Mouse (Mus musculus) G1E (cell line): ENCODE measurements around the gene Cstad. TPM values are rescaled to one million over a fixed set of nuclear protein-coding genes. Genes with fewer than 3 reads are reported as not detected.

ENCODE experiments used
- ATAC-seq: 2 replicates; pipeline ENCODE4 v1.8.0; 2016; ENCODE audit warnings: mild to moderate bottlenecking; ENCODE audit not compliant: insufficient number of reproducible peaks, poor library complexity, low FRiP score, severe bottlenecking; ENCODE audit errors: extremely low read depth
- DNase-seq: peaks from one replicate; pipeline ENCODE4 v3.0.0; 2012; ENCODE audit warnings: low spot score
- H3K27me3 ChIP-seq: 2 replicates; pipeline ENCODE4 v1.6.1; 2012; ENCODE audit warnings: mild to moderate bottlenecking, low read length, inconsistent platforms; ENCODE audit not compliant: insufficient read depth
- H3K36me3 ChIP-seq: replicated peaks from 2 replicates; pipeline ENCODE3; 2012; ENCODE audit warnings: mild to moderate bottlenecking, inconsistent platforms
- H3K4me1 ChIP-seq: 2 replicates; pipeline ENCODE4 v1.6.1; 2012; ENCODE audit warnings: low read depth, low read length, inconsistent platforms, mixed read lengths; ENCODE audit not compliant: insufficient read depth
- H3K4me3 ChIP-seq: 2 replicates; pipeline ENCODE4 v1.5.1; 2012; ENCODE audit warnings: low read depth, mild to moderate bottlenecking, inconsistent platforms, low read length, moderate library complexity, mixed read lengths
- H3K9me3 ChIP-seq: replicated peaks from 2 replicates; pipeline ENCODE4 v1.6.1; 2012; ENCODE audit warnings: inconsistent platforms
- CTCF ChIP-seq: IDR thresholded peaks from 2 replicates; pipeline ENCODE4 v1.5.1; 2012; ENCODE audit warnings: low read depth, low read length, inconsistent platforms, mixed read lengths
- GATA1 ChIP-seq: IDR thresholded peaks from 2 replicates; pipeline ENCODE4 v1.6.1; 2012; ENCODE audit warnings: borderline replicate concordance, low read length, inconsistent platforms, mixed read lengths
- GATA2 ChIP-seq: IDR thresholded peaks from 2 replicates; pipeline ENCODE4 v1.6.1; 2012; ENCODE audit warnings: low read depth, low read length, inconsistent platforms, borderline replicate concordance
- POLR2AphosphoS5 ChIP-seq: IDR thresholded peaks from 2 replicates; pipeline ENCODE4 v1.6.1; 2012; ENCODE audit warnings: low read depth, low read length, inconsistent platforms; ENCODE audit not compliant: insufficient replicate concordance
- TAL1 ChIP-seq: conservative IDR thresholded peaks from 2 replicates; pipeline ENCODE4 v1.6.1; 2012; ENCODE audit warnings: low read depth, low read length, inconsistent platforms, mixed read lengths
- polyA plus RNA-seq: library from polyadenylated mRNA; stranded (reverse); fragments of >175 nt; gene quantifications from 2 replicates; pipeline ENCODE4 v1.2.3, GENCODE M21; 2012
- total RNA-seq, 2 experiments: library from RNA; stranded (forward) in 1 of 2; stranded (reverse) in 1 of 2; fragments of 200-1000 nt in 1 of 2; fragments of >200 nt in 1 of 2; fragmentation: Nextera tagmentation in 1 of 2; gene quantifications; 2 replicates each; pipeline ENCODE4 v1.2.3; 2014 to 2017

Gene Cstad
- total and polyA plus RNA-seq, 3 experiments = 1.6 TPM; not detected in 2

DNA sequence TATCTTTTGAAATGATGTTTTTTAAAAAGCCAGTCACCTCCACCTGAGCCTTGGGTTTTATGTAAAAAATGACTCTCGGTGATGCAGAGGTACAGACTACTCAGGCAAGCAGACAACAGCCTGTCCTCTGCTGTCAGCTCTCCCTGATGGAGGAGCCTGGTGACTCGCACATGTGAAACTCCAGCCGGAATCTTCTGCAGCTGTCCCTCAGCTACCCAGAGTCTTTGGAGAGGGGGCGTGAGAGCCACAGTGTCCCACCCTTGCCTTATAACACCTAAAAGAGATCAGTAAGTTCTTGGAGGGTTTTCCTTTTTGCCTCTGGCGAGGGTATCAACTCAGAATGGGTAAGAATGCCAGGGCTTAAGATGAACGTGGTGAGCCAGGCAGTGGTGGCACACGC lies 48.6 kb downstream of the Cstad start:
- ATAC-seq (no peak), DNase-seq (no peak)
- no peak overlapping the region for H3K4me3 ChIP-seq
- H3K27me3 ChIP-seq = peaks cover 44% of the 10 kb centered on the region
- TF ChIP-seq POLR2AphosphoS5 = no peak
- TF ChIP-seq TAL1 = no peak
- no peak for TF ChIP-seq GATA1
- TF ChIP-seq CTCF = no peak
- TF ChIP-seq GATA2 = no peak
- no peaks in the 10 kb centered on the region for H3K36me3 ChIP-seq
- no peaks in the 10 kb centered on the region for H3K4me1 ChIP-seq
- no peaks in the 10 kb centered on the region for H3K9me3 ChIP-seq

DNA sequence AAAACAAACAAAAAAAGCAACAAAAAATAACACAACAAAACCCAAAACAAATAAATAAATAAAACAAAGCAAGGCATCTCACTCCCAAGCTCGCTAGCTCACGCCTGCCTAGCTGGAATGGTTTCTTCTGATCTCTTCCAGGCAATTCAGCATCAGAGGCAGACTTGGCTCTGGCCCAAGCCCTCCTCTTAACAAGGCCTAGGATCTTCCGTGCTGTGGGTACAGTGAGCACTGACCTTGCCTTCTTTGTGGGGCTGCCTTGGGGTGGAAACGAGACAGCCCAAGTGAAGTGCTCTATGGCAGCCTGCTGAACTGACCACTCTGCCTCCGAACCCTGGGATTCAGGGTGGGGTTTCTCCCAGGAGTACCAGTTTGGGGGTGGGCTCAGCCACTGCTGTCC lies 52.0 kb downstream of the Cstad start:
- Histone ChIP-seq H3K27me3 (peaks cover 51% of the 10 kb centered on the region), H3K9me3 (no peaks in the 10 kb centered on the region), H3K4me3 (no peak overlapping the region), H3K36me3 (no peaks in the 10 kb centered on the region), H3K4me1 (no peaks in the 10 kb centered on the region)
- no peak for DNase-seq
- no peak for ATAC-seq
- no peak for TF ChIP-seq GATA1
- no peak for TF ChIP-seq CTCF
- no peak for TF ChIP-seq POLR2AphosphoS5
- no peak for TF ChIP-seq GATA2
- no peak for TF ChIP-seq TAL1

DNA sequence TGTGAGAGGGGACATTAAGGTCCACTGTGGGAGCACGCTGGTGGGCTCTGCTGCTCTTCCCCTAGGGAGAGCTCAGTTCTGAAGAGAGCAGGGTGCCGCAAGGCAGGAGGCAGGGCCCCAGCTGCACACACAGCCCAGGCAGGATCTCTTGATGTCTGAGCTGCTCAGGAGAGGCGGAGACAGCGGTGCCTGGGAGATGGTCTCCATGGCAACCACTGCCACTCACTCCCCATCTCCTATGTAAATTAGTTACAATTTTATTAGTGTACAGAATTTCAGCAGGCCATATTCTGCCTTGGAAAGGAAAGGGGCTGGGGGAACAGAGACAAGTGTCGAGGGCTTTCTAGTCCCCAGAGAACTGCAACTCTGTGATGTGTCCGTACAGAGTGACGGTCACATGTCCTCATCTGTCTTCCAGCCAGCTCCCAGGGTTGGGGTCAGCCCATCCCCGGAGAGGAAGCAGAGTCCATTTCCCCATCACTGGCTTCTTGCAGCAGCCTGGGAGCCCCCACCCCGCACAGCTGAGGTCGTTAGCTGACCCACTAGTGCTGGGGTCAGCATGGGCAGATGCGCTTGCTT lies 52.6 kb downstream of the Cstad start:
- H3K9me3 ChIP-seq = no peaks in the 10 kb centered on the region
- ATAC-seq (no peak), DNase-seq (no peak)
- TF ChIP-seq CTCF (no peak), GATA1 (no peak), POLR2AphosphoS5 (no peak), TAL1 (no peak), GATA2 (no peak)
- no peaks in the 10 kb centered on the region for H3K36me3 ChIP-seq
- H3K27me3 ChIP-seq = peaks cover 48% of the 10 kb centered on the region
- no peaks in the 10 kb centered on the region for H3K4me1 ChIP-seq
- no peak overlapping the region for H3K4me3 ChIP-seq

DNA sequence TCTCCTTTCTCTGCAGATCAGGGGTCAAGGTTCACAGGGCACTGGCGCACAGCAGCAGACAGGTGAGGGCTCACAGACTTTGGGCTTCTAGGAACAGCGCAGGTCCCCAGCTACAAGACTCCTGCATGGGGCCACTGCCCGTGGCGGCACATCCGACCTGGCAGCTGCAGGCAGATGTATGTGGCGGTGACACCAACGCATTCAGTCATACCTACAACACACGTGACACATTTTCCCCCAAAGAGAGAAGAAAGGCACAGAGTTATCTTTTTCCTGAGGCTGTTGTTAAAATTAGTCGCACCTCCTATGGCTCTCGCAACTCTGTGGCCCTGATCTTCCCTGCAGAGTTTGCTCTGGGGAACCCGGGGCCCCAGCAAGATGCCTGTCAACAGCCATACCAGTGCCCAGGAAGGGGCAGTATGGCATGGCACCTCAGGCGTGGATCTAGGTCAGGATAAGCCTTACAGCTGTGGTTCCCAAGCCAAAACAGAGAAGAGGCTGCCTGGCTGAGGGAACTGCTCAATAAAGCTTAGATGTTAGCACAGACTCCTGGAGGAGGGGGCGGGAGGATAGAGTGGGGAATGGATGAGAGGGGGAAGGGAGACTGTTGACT lies 53.1 kb downstream of the Cstad start:
- DNase-seq = no peak
- H3K4me1 ChIP-seq = no peaks in the 10 kb centered on the region
- ATAC-seq = no peak

DNA sequence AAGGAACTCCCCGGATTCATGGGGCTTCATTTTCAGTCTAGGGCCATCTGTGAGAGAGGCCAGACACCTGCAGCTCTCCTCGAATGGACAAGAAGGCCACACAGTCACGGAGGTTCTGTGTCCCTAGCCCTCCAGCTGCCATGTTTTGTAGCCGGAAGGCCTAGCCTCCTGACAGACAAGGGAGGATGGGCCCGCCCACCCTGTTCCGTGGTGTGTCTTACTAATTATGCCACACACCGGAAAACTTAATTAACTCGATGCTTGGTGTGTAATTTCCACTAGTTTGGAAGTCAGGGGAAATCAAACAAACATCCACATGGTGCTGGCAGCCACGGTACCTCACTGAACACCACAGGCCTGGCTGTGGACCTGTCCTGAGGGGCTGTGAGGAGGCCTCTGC lies 55.4 kb downstream of the Cstad start:
- DNase-seq = no peak
- Histone ChIP-seq H3K27me3 (peaks cover 57% of the 10 kb centered on the region), H3K36me3 (no peaks in the 10 kb centered on the region), H3K4me1 (no peaks in the 10 kb centered on the region), H3K4me3 (no peak overlapping the region), H3K9me3 (no peaks in the 10 kb centered on the region)
- TF ChIP-seq CTCF (no peak), GATA1 (no peak), TAL1 (no peak), GATA2 (no peak), POLR2AphosphoS5 (no peak)
- no peak for ATAC-seq

More for the DNA sequence above, 53.1 kb downstream of the Cstad start:
- Histone ChIP-seq H3K27me3 (peaks cover 48% of the 10 kb centered on the region), H3K4me3 (no peak overlapping the region), H3K36me3 (no peaks in the 10 kb centered on the region), H3K9me3 (no peaks in the 10 kb centered on the region)
- no peak for TF ChIP-seq TAL1
- no peak for TF ChIP-seq CTCF
- no peak for TF ChIP-seq GATA2
- TF ChIP-seq GATA1 = no peak
- TF ChIP-seq POLR2AphosphoS5 = no peak

DNA sequence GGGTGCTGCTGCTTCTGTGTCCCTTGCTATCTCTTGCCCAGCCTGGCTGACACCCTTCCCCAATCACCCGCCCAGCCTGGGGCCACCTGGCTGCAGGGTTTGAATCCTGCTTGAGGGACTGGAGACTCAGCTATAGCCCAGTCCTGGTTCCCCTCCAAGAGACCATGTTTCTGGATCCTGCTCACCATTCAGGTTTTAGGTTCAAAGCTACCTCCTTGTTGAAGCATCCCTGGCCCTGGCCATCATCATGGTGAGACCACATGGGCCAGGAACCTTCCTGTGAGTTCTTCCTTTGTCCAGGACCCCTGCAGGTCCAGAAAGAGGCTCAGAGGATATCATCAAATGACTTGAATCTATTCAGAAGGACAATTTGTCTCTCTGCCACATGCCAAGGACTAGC lies 57.0 kb downstream of the Cstad start:
- no peaks in the 10 kb centered on the region for H3K36me3 ChIP-seq
- no peaks in the 10 kb centered on the region for H3K9me3 ChIP-seq
- H3K27me3 ChIP-seq = peaks cover 61% of the 10 kb centered on the region
- ATAC-seq (no peak), DNase-seq (no peak)
- no peak overlapping the region for H3K4me3 ChIP-seq
- no peaks in the 10 kb centered on the region for H3K4me1 ChIP-seq
- no peak for TF ChIP-seq GATA2
- TF ChIP-seq POLR2AphosphoS5 = no peak
- TF ChIP-seq GATA1 = no peak
- no peak for TF ChIP-seq TAL1
- no peak for TF ChIP-seq CTCF

DNA sequence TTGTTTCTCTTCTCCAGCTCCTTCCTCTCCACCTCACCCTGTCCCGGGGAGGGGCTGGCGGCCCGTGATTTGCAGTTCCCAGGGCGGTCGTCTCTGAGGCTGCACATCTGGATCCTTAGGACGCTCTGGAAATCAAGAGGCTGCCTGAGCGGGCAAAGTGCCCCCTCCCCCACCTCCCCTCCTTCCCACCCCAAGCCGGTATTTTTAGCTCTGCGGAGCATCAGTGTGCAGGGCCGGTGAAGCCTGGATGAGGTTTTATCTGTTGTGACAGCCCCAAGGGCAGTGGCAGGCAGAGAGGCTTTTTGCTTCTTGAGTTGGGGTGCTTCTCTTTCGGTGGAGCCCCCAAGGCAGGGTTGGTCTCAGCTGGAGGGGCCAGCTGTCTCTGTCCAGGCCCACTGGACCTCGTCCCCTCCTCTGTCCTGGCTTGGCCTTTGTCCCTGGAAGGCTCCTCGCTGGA lies 57.8 kb downstream of the Cstad start:
- no peak for TF ChIP-seq GATA1
- TF ChIP-seq TAL1 = no peak
- TF ChIP-seq GATA2 = no peak
- TF ChIP-seq POLR2AphosphoS5 = no peak
- no peak for TF ChIP-seq CTCF
- no peak for ATAC-seq
- Histone ChIP-seq H3K4me3 (no peak overlapping the region), H3K9me3 (no peaks in the 10 kb centered on the region), H3K27me3 (peaks cover 55% of the 10 kb centered on the region), H3K4me1 (peaks cover 4% of the 10 kb centered on the region), H3K36me3 (no peaks in the 10 kb centered on the region)
- DNase-seq = no peak
